Mouse (Mus musculus) kidney, adult 9 months (tissue): Measurements from ENCODE around the gene Stxbp1.

Source experiments
- DNase-seq: peaks from one replicate; pipeline ENCODE4 v3.0.0; 2022

Gene Stxbp1

GRCm38 (mm10) chr2:32835588-32835987 is 11.5 kb downstream of the Stxbp1 start:
- no peak for DNase-seq

GRCm38 (mm10) chr2:32834496-32834895 is 12.5 kb downstream of the Stxbp1 start:
- DNase-seq: peak; percentile 64

GRCm38 (mm10) chr2:32828979-32829676 is 17.9 kb downstream of the Stxbp1 start:
- DNase-seq: no peak

DNA sequence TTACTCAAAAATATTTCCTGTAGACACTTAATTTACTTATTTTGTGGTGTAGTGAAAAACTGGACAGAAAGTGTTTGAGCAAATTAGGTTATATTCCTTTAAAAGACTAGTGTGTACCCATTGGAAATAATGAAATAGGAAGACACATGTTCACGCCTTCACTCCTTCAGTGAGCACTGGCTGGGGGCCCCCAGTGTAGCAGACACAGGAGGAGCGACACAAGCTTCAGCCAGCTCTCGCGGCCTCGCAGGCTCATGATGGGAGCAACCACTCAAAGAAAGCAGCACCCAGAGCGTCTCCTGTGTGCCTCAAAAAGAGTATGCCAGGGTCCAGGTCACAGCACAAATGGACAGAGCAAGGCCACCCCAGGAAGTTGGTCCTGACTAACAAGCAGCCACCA is 21.2 kb downstream of the Stxbp1 start:
- DNase-seq: no peak

DNA sequence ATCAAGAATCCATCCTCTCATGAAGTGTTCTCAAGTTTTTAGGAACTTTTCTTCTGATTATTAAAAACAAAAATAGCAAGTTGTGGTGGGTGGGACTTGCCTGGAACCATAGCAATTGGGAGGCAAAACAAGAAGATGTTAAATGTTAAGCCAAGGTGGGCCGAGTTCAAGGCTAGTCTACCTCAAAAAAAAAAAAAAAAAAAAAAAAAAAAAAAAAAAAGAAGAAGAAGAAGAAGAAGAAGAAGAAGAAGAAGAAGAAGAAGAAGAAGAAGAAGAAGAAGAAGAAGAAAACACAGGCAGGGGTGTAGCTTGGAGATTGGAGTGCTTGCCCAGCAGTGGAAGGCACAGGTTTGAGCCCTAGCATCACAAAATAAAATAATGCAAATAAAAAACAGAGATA is 22.3 kb downstream of the Stxbp1 start:
- no peak for DNase-seq

DNA sequence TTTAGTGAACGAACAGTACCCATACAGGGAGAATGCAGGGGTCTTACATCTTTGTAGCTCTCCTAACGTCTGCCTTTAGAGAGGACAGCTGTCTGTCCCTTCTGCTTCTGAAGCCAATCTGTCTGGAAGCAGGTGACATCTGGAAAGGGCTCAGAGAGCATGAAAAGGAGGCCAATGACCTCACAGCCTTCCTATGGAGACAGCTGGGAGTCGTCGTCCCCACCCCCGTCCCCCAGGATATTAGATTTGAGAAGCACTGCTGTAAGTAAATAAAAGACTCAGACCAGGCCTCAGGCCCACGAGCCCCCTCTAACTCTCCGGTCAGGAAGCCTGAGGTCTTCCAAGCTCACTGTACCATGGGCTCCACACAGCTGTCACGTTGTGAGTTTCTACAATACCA is 22.9 kb downstream of the Stxbp1 start:
- DNase-seq: no peak

DNA sequence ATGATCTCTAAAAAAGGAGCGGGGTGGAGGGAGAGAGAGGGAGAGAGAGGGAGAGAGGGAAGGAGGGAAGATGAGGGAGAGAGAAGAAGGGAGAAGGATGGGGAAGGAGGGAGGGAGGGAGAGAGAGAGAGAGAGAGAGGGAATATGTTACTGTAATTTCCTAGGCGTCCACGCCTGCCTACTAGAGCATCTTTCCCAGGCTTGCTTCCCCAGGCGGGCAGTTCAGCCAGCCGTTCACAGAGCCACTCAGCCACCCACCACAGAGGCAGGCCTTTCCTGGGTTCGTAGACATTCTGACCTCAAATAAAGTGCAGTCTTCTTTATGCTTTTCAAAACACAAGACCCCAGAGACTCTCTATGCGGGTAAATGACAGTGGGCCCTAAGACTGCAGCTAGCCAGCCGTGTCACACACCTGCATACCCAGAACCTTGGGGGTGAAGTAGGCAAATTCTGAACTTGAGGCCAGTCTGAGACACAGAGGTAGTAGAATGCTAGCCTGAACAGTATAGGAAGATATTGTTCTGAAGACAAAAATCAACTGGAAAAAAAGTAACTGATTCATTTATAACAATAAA is 23.4 kb downstream of the Stxbp1 start:
- no peak for DNase-seq

DNA sequence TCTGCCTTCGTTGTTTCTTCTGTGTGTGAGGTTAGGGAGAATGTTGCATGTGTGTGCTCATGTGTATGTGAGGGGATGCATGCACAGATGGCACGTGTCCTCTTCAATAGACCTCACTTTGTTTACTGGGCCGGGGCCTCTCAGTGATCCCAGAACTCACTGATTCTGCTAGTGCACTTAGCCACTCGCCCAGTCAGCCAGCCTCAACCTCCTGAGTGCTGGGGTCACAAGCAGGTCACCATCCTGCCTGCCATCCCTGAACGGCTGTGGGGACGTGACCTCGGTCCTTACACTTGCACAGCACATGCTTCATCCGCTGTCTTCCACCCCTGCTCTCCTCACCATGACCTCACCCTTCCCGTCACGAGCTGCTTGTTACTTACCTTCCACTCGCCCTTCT is 23.9 kb downstream of the Stxbp1 start:
- DNase-seq: no peak

DNA sequence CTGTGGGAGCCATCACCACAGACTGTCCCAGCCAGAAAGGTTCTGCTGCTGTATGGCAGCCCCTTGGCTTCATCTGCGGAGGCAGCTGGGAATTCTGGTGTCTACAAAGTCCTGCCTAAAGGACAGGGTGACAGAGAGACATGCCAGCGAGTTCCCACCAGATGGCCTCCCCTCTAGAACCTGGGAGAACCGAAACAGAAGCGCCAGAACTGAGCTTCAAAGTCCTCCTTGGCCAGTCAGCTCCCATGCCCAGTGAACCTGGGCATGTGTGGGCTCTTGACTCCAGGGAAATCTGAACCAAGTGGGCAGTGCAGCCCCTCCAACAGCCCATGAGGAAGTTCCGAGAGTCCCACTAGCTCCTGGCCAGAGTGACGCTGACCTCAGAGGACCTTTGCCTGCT is 24.4 kb downstream of the Stxbp1 start:
- no peak for DNase-seq

- DNase-seq: peak; percentile 40
These were observed 25.8 kb downstream of the Stxbp1 start for GRCm38 (mm10) chr2:32821041-32821802.

DNA sequence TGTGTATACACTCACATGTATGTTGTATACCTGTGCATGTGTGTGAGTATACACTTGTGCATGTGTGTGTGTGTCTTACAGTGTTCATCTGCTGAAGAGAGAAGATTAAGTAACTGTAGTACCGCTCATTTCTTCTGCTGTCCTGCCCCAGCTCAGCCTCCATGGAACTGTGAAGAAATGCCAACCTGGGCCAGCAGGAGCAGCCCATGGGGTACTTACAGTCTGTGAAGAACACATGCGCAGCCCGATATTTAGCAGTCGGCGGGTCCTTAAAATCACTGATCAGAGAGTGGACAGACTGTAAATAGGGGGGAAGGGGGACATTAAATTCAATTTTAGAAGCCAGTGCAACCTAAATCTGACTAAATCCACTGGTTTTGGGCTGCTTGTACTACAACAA is 28.8 kb downstream of the Stxbp1 start:
- DNase-seq: no peak

GRCm38 (mm10) chr2:32817589-32817988 is 29.5 kb downstream of the Stxbp1 start:
- no peak for DNase-seq

- no peak for DNase-seq
These were observed 30.0 kb downstream of the Stxbp1 start for GRCm38 (mm10) chr2:32816946-32817581.

DNA sequence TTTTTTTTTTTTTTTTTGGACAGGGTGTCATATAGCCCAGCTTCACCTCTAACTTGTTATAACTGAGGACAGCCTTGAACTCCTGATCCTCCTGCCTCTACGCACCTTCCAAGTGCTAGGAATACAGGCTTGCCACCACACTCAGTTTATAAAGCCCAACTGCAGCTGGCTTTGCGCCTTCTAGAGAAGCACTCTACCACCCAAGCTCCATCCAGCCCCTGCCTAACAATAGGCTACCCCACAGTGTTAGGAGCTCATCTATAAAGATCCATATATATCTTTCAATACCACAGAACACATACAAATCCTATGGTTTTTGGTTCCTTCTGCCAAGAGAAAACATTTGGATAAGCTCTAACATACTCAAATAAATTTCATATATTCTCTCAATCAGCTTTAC is 30.5 kb downstream of the Stxbp1 start:
- DNase-seq: no peak

DNA sequence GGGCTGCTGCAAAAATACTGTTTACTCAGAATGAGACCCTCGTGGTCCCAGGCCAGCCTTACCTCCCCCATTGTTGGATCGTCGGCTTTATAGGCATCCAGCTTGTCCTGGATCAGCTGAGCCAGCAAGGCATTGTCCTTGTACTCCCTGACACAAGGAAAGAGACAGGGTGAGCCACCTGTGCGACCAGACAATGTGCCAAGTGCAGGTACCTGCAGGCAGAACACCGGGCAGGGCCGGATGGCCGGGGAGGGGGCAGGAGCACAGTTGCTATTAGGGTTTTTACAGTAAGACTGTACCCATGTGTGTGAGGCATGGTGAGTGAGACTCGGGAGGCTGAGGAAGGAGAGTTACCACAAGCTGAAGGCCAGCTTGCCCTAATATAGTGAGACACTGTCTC is 35.1 kb downstream of the Stxbp1 start:
- no peak for DNase-seq

DNA sequence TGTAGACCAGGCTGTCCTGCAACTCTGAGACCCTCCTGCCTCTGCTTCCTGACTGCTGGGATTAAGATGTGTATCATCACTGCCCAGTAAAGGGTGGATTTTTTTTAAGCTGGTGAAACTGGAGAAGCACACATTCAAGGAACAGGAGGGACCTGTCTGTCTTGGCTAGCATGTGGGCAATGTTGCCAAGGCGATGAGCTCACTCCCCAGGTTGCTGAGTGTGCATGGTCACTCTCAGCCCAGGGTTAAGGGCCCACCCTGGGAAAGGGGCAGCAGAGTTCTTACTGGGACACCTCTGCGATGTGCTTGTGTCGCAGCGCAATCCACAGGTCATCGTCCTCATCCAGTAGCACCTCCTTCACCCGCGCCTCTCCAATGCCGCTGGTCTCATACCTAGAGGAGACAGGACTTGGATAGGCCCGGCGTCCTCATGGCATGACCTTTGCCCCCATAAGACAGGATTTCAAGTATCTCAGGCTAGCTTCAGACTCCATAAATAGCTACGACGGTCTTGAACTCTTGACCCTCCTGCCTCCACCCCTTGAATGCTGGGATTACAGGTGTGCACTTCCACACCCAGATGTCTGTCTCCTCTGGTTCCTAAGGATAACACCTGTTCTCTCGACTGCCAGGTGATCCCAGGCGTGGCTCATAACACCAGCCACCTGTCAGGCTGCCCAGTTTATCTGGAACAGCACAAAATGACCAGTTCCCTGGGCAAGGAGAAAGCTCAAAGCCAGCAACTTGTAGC is 38.1 kb downstream of the Stxbp1 start:
- no peak for DNase-seq

DNA sequence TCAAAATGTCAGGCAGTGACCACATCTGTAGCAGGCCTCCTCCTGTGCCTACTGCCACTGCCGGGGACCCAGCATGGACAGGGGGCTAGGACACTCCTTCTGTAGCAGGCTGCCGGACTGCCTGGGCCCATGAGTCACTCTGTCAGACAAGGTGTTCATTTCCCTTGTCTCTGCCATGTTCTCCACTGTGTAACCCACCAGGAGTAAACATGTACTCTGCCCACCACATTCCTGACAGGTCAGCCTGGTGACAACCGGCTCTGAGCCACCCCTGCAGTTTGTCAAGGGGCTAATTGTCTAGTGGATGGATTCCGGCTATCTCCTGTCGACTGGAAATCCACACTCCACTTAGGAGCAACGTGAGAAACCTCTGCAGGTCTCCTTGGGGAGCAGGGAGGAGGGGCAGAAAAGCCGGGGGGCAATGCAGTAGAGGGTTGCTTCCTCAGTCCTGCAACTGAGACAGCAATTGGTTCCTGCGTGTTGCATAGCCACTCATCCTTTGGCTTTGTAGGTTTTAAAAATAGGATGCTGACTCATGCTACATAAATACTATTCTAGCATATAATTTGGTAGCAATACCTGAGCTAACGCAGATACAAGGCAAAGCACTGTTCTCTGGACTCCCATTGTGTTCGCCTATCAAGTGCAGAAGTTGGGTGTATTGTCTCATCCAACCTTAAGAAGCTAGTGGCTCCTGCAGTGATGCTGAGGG is 48.6 kb downstream of the Stxbp1 start:
- DNase-seq: no peak

DNA sequence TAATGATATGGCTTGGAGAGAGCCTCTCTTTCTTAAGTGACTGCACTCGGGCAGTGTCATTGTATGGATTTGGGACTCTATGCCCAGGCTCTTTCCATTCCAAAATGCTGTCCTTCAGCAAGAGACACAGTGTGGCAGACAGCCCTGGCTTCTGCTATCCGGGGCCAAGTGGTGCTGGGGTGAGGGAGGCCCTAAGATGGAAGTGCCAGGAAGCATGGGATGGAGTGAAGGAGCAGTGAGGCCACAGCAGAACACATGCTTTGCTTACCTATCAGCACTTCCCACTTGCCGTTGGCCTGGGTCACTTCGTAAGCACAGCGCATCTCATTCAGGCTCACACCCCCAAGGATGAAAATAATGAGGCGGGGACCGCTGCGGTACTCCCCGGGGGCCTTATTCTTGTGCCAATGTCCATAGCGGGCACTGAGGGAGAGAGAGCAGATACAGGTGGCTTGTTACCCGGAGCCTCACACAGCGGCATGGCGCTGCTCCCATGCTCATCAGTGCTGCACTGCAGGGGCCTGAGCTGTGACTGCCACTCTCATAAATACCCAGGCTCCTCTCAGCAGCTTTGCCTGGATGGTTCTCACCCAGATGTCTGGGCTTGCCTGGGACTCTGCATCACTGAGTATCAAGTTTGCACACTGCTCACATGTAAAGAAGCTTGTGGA is 51.2 kb downstream of the Stxbp1 start:
- no peak for DNase-seq

DNA sequence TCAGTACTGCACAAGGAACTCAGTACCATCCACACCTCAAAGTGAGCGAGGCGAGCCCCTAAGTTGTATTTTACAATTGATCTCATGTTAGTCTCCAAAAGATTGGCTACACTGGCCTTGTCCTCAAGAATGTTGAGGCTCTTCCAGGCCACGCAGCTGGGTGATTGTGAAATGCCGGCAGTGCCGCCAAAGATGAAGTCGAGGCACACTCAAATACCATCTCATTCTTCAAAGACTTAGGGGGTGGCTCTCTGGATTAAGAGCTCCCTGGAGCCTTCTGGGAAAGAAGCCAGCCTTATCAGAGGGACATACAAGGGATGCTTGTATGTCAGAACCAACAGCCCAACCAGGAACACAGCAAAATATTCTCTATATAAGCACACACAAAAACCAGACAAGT is 55.7 kb downstream of the Stxbp1 start:
- DNase-seq: no peak

DNA sequence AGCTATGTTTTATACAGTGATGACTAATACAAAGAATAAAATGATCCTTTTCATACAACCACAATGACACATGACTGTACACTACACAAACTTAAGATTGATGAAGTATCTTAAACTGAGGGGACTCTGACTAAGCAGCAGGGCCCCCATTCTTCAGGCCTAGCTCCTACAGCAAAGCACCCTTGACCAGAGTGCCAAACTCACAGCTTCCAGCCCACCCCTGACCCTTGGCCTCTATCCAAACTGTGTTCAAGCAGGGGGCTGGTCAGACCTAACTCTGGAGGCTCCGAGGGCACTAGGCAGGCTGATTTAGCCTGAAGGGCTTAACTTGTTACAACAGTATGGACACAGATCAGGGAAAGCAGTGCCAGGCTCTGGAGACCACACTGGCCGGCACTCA is 58.5 kb downstream of the Stxbp1 start:
- no peak for DNase-seq

GRCm38 (mm10) chr2:32787176-32787575 is 59.9 kb downstream of the Stxbp1 start:
- DNase-seq: no peak
